Mouse (Mus musculus): ENCODE data around the gene Nxf7.

DNA sequence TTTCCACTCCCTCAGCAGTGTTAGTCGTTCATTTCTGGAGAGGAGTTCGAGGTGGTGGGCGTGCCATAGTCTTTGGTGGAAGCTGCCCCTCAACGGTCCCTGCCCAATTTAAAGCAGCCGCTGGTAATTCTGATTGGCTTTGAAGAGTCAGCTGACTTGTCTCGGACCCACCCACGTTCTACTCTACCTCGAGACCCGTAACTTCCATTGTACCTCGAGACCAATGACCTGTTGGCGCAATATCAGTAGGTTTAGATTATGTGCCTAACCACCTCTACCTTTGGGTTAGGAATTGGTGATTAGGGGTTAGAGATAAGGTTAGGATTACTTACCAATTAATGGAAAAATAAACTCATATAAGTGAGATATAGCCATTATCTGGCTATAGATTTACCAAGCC lies 29.0 kb upstream of the Nxf7 start, which contains the start of gene Prame:
- TF ChIP-seq TAL1 (IDR thresholded peaks at IDR 0.05; ENCODE audit: low read length) (no peak), GATA1 (IDR thresholded peaks at IDR 0.05; ENCODE audit: low read length) (no peak)

Measured in erythroblast, embryonic 14.5 days (primary cell).